Mouse (Mus musculus) right cerebral cortex, postnatal 4 days (tissue): Measurements from ENCODE around the gene Calml4.
"Not testable (repeated sequence)": the region's sequence is repeated elsewhere in the genome, so short reads cannot be mapped to it uniquely, and the experiment has no call there.

Experiments used
- DNase-seq: peaks from one replicate; pipeline ENCODE4 v3.0.0-alpha.2; 2022

Gene Calml4

GRCm38 (mm10) chr9:62857719-62858261, at the start of gene Calml4:
Gene Calml4, plus strand, starts transcription at chr9:62858080.
- peak; percentile 32 for DNase-seq

- no peak for DNase-seq
Observed at GRCm38 (mm10) chr9:62810095-62810494, 47.8 kb upstream of the Calml4 start.

GRCm38 (mm10) chr9:62810543-62811515, 47.1 kb upstream of the Calml4 start:
- peak; percentile 62 for DNase-seq

GRCm38 (mm10) chr9:62811516-62812121, 46.3 kb upstream of the Calml4 start, which contains the start of gene Fem1b:
Gene Fem1b, minus strand, starts transcription at chr9:62811934.
- peak; percentile 80 for DNase-seq

- DNase-seq, result no peak
Observed at GRCm38 (mm10) chr9:62812216-62813049, 45.4 kb upstream of the Calml4 start.

- no peak for DNase-seq
Observed at GRCm38 (mm10) chr9:62814751-62815150, 43.1 kb upstream of the Calml4 start.

GRCm38 (mm10) chr9:62816323-62817098, 41.4 kb upstream of the Calml4 start:
- DNase-seq, result no peak

- DNase-seq, result peak; percentile 35
Observed at GRCm38 (mm10) chr9:62817099-62817571, 40.7 kb upstream of the Calml4 start.

- DNase-seq, result no peak
Observed at GRCm38 (mm10) chr9:62817828-62818614, 39.9 kb upstream of the Calml4 start.

GRCm38 (mm10) chr9:62819494-62819893, 38.4 kb upstream of the Calml4 start:
- no peak for DNase-seq

GRCm38 (mm10) chr9:62819910-62820309, 38.0 kb upstream of the Calml4 start:
- DNase-seq, result not testable (repeated sequence)

- DNase-seq, result no peak
Observed at GRCm38 (mm10) chr9:62820829-62821228, 37.1 kb upstream of the Calml4 start.

GRCm38 (mm10) chr9:62821811-62822210, 36.1 kb upstream of the Calml4 start:
- DNase-seq, result no peak

GRCm38 (mm10) chr9:62825791-62826393, 32.0 kb upstream of the Calml4 start:
- DNase-seq, result no peak

GRCm38 (mm10) chr9:62826456-62826855, 31.4 kb upstream of the Calml4 start:
- no peak for DNase-seq

GRCm38 (mm10) chr9:62827939-62828652, 29.8 kb upstream of the Calml4 start:
- DNase-seq, result no peak

GRCm38 (mm10) chr9:62828662-62829086, 29.2 kb upstream of the Calml4 start:
- DNase-seq, result peak; percentile 92

- no peak for DNase-seq
Observed at GRCm38 (mm10) chr9:62829877-62830276, 28.0 kb upstream of the Calml4 start.

GRCm38 (mm10) chr9:62834906-62835305, 23.0 kb upstream of the Calml4 start:
- DNase-seq, result no peak
